Mouse (Mus musculus): ENCODE data around the gene Prickle4.

Gene Prickle4

GRCm38 (mm10) chr17:47704692-47705091 lies 10.2 kb upstream of the Prickle4 start:
- DNase-seq: peak in 1 of 2 experiments; percentile 34

GRCm38 (mm10) chr17:47703556-47703955 lies 9.0 kb upstream of the Prickle4 start:
- no peak for DNase-seq

GRCm38 (mm10) chr17:47702548-47703345 lies 8.2 kb upstream of the Prickle4 start:
- no peak for DNase-seq

- no peak for DNase-seq
These were observed 7.3 kb upstream of the Prickle4 start for GRCm38 (mm10) chr17:47701793-47702192.

GRCm38 (mm10) chr17:47699055-47699454 lies 4.5 kb upstream of the Prickle4 start:
- DNase-seq: peak in 1 of 2 experiments; percentile 30

- peak; percentile 75 to 85 for DNase-seq
These were observed 3.6 kb upstream of the Prickle4 start for GRCm38 (mm10) chr17:47698156-47698555.

- no peak for DNase-seq
These were observed 788 bp upstream of the Prickle4 start for GRCm38 (mm10) chr17:47695337-47695710.

GRCm38 (mm10) chr17:47694442-47694502 lies 264 bp downstream of the Prickle4 start, which contains the start of gene Gm21981:
Gm21981 (minus strand) TSS chr17:47694455.
- DNase-seq: no peak

- DNase-seq: peak; percentile 52 to 85
These were observed 680 bp downstream of the Prickle4 start for GRCm38 (mm10) chr17:47693671-47694441.

- DNase-seq: no peak
These were observed 2.9 kb downstream of the Prickle4 start for GRCm38 (mm10) chr17:47691650-47692049.

GRCm38 (mm10) chr17:47689894-47690293 lies 4.6 kb downstream of the Prickle4 start:
- DNase-seq: no peak

GRCm38 (mm10) chr17:47688608-47689575 lies 5.6 kb downstream of the Prickle4 start, which contains the start of gene Frs3:
Frs3 (plus strand) TSS chr17:47689030.
- DNase-seq: peak; percentile 64 to 81

GRCm38 (mm10) chr17:47688344-47688607 lies 6.3 kb downstream of the Prickle4 start, which contains the start of gene Tomm6:
Tomm6 (minus strand) TSS chr17:47688386.
- DNase-seq: no peak

- peak; percentile 98 to 99 for DNase-seq
These were observed 6.9 kb downstream of the Prickle4 start for GRCm38 (mm10) chr17:47687409-47688343.

- no peak for DNase-seq
These were observed 11.7 kb downstream of the Prickle4 start for GRCm38 (mm10) chr17:47682836-47683235.

GRCm38 (mm10) chr17:47678702-47679101 lies 15.8 kb downstream of the Prickle4 start:
- DNase-seq: no peak

GRCm38 (mm10) chr17:47678238-47678637 lies 16.3 kb downstream of the Prickle4 start:
- peak in 1 of 2 experiments; percentile 19 for DNase-seq

GRCm38 (mm10) chr17:47676581-47676980 lies 18.0 kb downstream of the Prickle4 start:
- peak; percentile 59 to 81 for DNase-seq

- peak; percentile 67 to 86 for DNase-seq
These were observed 22.0 kb downstream of the Prickle4 start for GRCm38 (mm10) chr17:47672311-47673111.

- no peak for DNase-seq
These were observed 22.6 kb downstream of the Prickle4 start for GRCm38 (mm10) chr17:47671988-47672310.

GRCm38 (mm10) chr17:47669166-47669565 lies 25.4 kb downstream of the Prickle4 start:
- DNase-seq: no peak
